Mouse (Mus musculus) brown adipose tissue, adult 24 weeks (tissue): ENCODE data around the gene Defb36. TPM values are rescaled to one million over a fixed set of nuclear protein-coding genes. Genes with fewer than 3 reads are reported as not detected.

Experiments
- H3K27ac ChIP-seq: fragments of 200-500 bp; replicated peaks from 2 replicates; pipeline ENCODE4 v1.5.1; 2012; ENCODE audit warnings: low read depth, mild to moderate bottlenecking, low read length
- H3K4me1 ChIP-seq: fragments of 200-500 bp; 2 replicates; pipeline ENCODE4 v1.6.1; 2012; ENCODE audit warnings: low read length, mixed read lengths; ENCODE audit not compliant: control insufficient read depth, insufficient read depth, insufficient read length
- H3K4me3 ChIP-seq: fragments of 200-500 bp; 2 replicates; pipeline ENCODE4 v1.5.1; 2012; ENCODE audit warnings: low read depth, mild to moderate bottlenecking, low read length, moderate library complexity; ENCODE audit not compliant: insufficient read depth
- polyA plus RNA-seq: library from polyadenylated mRNA; stranded (reverse); fragments of >200 nt; gene quantifications from 2 replicates; pipeline ENCODE4 v1.2.4, GENCODE M21; 2012; ENCODE audit not compliant: missing spikeins, insufficient read depth, insufficient read length

Gene Defb36
- polyA plus RNA-seq, 1 experiment, result not detected

GRCm38 (mm10) chr2:152607746-152608145 is 3.6 kb downstream of the Defb36 start:
- Histone ChIP-seq H3K27ac (no peak overlapping the region), H3K4me3 (no peak overlapping the region), H3K4me1 (no peaks in the 10 kb centered on the region)

- H3K4me1 ChIP-seq, result no peaks in the 10 kb centered on the region
- no peak overlapping the region for H3K4me3 ChIP-seq
These were observed 4.6 kb downstream of the Defb36 start for GRCm38 (mm10) chr2:152608719-152609118.

GRCm38 (mm10) chr2:152612193-152612592 is 8.1 kb downstream of the Defb36 start:
- no peak overlapping the region for H3K4me3 ChIP-seq
- no peak overlapping the region for H3K27ac ChIP-seq
- no peaks in the 10 kb centered on the region for H3K4me1 ChIP-seq

More at GRCm38 (mm10) chr2:152608719-152609118, 4.6 kb downstream of the Defb36 start:
- H3K27ac ChIP-seq, result no peak overlapping the region

GRCm38 (mm10) chr2:152615563-152615962 is 11.4 kb downstream of the Defb36 start:
- no peak overlapping the region for H3K27ac ChIP-seq
- H3K4me3 ChIP-seq, result no peak overlapping the region
- no peaks in the 10 kb centered on the region for H3K4me1 ChIP-seq

GRCm38 (mm10) chr2:152616470-152616869 is 12.3 kb downstream of the Defb36 start:
- H3K27ac ChIP-seq, result no peak overlapping the region
- no peak overlapping the region for H3K4me3 ChIP-seq

GRCm38 (mm10) chr2:152617374-152617773 is 13.2 kb downstream of the Defb36 start:
- no peak overlapping the region for H3K4me3 ChIP-seq
- H3K27ac ChIP-seq, result no peak overlapping the region

More at GRCm38 (mm10) chr2:152616470-152616869, 12.3 kb downstream of the Defb36 start:
- H3K4me1 ChIP-seq, result no peaks in the 10 kb centered on the region

GRCm38 (mm10) chr2:152620367-152621134 is 16.4 kb downstream of the Defb36 start:
- no peaks in the 10 kb centered on the region for H3K4me1 ChIP-seq
- no peak overlapping the region; the same call in 1 of the 2 replicates for H3K27ac ChIP-seq
- no peak overlapping the region for H3K4me3 ChIP-seq

More at GRCm38 (mm10) chr2:152617374-152617773, 13.2 kb downstream of the Defb36 start:
- no peaks in the 10 kb centered on the region for H3K4me1 ChIP-seq

GRCm38 (mm10) chr2:152622151-152622550 is 18.0 kb downstream of the Defb36 start:
- H3K4me3 ChIP-seq, result no peak overlapping the region
- no peaks in the 10 kb centered on the region for H3K4me1 ChIP-seq
- H3K27ac ChIP-seq, result no peak overlapping the region

GRCm38 (mm10) chr2:152622953-152623352 is 18.8 kb downstream of the Defb36 start, which contains the start of gene Defb25:
TSS of gene Defb25 (minus strand) at chr2:152623053.
- Histone ChIP-seq H3K4me1 (no peaks in the 10 kb centered on the region), H3K27ac (no peak within 1 kb of the TSS), H3K4me3 (no peak within 1 kb of the TSS)

- Histone ChIP-seq H3K27ac (no peak overlapping the region), H3K4me3 (no peak overlapping the region), H3K4me1 (no peaks in the 10 kb centered on the region)
These were observed 20.4 kb downstream of the Defb36 start for GRCm38 (mm10) chr2:152624566-152624965.

GRCm38 (mm10) chr2:152625256-152625655 is 21.1 kb downstream of the Defb36 start:
- H3K27ac ChIP-seq, result no peak overlapping the region
- H3K4me3 ChIP-seq, result no peak overlapping the region
- H3K4me1 ChIP-seq, result no peaks in the 10 kb centered on the region

- H3K4me1 ChIP-seq, result no peaks in the 10 kb centered on the region
- peak within 1 kb of the TSS; percentile 46 for H3K27ac ChIP-seq
These were observed 22.9 kb downstream of the Defb36 start, which contains the start of gene Rem1 for GRCm38 (mm10) chr2:152626774-152627591. TSS of gene Rem1 (plus strand) at chr2:152626951.

GRCm38 (mm10) chr2:152628066-152628465 is 23.9 kb downstream of the Defb36 start:
- peak overlapping the region; percentile 46; the same call in 1 of the 2 replicates for H3K27ac ChIP-seq

More at GRCm38 (mm10) chr2:152626774-152627591, 22.9 kb downstream of the Defb36 start, which contains the start of gene Rem1:
- H3K4me3 ChIP-seq, result peak within 1 kb of the TSS; percentile 55

GRCm38 (mm10) chr2:152629239-152629638 is 25.1 kb downstream of the Defb36 start:
- Histone ChIP-seq H3K27ac (no peak overlapping the region), H3K4me3 (no peak overlapping the region), H3K4me1 (no peaks in the 10 kb centered on the region)

More at GRCm38 (mm10) chr2:152628066-152628465, 23.9 kb downstream of the Defb36 start:
- Histone ChIP-seq H3K4me3 (peak overlapping the region; percentile 55), H3K4me1 (no peaks in the 10 kb centered on the region)

- Histone ChIP-seq H3K4me3 (no peak overlapping the region), H3K27ac (no peak overlapping the region), H3K4me1 (no peaks in the 10 kb centered on the region)
These were observed 25.8 kb downstream of the Defb36 start for GRCm38 (mm10) chr2:152629904-152630303.
